Mouse (Mus musculus) hematopoietic stem cell, adult 5-6 weeks (primary cell): ENCODE measurements around the gene Kif18a. TPM values are rescaled to one million over a fixed set of nuclear protein-coding genes. Genes with fewer than 3 reads are reported as not detected.
A peak's percentile ranks its signal among the peaks of the same experiment; 100 is the strongest.

ENCODE experiments used
- ATAC-seq, 2 experiments: fragments of 125-278 bp in 1 of 2; replicated peaks in 1 of 2; 2 replicates each; pipeline ENCODE4 v1.8.0; 2016 to 2017; ENCODE audit warnings: inconsistent platforms in 2 of 2, mild to moderate bottlenecking in 2 of 2, moderate number of reproducible peaks in 2 of 2, low read depth in 1 of 2, moderate TSS enrichment in 1 of 2; ENCODE audit not compliant: low FRiP score in 2 of 2, poor library complexity in 2 of 2, severe bottlenecking in 2 of 2, insufficient read depth in 1 of 2, low TSS enrichment in 1 of 2
- total RNA-seq: library from RNA; stranded (forward); fragments of 172-1452, 232-1000 nt; gene quantifications from 2 replicates; pipeline ENCODE4 v1.2.3, GENCODE M21; 2017

Gene Kif18a
- total RNA-seq, 1 experiment from 2014 or later: 30.8 TPM

DNA sequence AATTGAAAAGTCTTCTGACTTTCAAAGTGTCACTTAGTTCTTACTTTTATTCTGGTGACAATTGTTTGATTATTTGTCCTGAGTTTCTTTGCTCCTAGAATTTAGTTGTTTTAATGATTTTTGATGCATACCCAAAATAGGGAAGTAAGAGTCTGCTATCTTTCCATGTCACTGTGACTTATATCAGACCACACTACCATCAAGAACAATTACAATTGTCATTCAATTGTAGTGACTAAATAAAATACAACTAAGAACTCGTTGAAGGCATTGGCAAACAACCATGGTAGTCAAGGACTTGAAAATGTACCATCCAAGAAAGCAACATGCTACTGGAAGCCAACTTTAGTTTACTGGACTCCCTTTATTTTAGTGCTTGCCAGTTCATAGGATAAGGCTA is 55.2 kb downstream of the Kif18a start:
- no peak for ATAC-seq

DNA sequence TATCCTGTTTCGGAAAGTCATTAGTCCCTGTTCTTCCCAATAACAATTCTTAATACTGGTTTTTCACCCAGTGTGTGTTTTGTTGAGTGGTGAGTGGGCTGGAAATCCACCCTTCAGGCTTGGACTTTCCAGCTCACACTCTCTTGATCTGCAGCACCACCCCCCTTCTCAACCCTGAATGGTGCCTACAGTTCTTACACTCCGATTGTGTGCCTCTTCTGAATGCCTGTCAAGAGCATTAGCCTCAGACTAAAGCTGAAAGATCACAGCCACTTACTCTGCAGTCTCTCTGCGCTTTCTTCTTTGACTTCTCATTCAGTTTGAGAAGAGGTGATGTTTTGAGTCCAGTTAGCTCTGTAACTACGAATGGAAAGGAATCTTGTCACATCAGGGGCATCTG is 64.8 kb downstream of the Kif18a start:
- no peak for ATAC-seq

DNA sequence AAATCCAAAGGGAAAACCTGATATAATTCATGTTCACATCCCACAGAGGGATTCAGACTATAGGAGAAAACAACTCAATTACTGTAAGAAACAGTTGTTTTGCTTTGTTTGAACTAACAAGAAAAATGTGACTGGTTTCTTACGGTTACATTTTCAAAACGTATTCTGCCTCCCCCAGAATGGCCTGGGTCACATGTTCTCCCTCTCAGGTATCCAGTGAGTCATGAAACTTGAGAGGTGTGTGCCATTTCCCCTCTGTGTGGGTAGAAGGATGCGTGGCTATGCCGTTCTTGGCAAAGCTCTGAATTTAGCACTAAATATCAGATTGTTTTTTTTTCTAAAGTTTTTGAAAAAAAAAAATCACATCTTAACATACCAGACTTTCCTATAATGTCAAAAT is 68.2 kb downstream of the Kif18a start:
- no peak for ATAC-seq

DNA sequence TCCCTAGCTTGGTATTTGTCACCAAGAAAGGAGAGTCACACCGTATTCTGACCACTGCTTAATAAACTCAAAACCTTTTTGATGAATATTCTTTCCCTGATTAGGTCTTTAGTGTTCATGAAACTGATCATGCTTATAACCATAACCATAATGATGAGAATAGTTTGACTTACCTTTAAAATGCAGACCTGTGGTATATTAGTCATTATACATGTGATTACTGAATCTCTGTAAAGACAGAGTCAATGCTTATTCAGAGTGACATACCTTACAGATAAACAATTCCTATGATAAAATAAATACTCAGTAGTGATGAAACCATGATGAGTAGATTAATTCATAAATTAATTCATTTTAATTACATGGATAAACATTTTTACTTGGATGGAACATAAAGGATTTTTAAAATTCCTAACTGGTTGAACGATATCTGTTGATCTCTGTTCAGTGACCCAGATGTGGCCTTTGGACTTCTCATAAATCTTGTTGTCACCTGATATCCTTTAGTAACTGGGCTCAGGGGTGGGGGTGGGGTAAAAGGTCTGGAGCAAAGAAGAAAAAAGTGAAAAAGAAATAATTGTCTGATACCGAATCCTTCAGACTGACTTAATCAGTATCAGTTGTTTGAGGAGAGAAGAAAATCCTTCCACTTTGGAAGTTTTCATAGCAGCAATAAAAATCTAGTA is 78.1 kb downstream of the Kif18a start:
- no peak for ATAC-seq

DNA sequence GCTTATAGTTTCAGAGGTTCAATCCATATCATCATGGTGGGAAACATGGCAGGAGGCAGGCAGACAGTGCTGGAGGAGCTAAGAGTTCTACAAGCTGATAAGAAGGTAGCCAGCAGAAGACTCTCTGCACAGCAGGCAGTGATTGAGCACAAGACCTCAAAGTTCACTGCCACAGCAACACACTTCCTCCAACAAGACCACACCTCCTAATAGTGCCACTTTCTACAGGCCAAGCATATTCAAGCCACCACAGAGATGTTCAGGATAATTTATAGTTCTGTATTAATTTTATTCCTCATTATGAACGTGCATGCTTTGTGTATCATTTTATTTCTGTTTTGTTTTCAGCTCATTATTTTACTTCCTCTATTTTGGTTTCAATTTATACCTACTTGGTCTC is 85.4 kb downstream of the Kif18a start:
- ATAC-seq: no peak

DNA sequence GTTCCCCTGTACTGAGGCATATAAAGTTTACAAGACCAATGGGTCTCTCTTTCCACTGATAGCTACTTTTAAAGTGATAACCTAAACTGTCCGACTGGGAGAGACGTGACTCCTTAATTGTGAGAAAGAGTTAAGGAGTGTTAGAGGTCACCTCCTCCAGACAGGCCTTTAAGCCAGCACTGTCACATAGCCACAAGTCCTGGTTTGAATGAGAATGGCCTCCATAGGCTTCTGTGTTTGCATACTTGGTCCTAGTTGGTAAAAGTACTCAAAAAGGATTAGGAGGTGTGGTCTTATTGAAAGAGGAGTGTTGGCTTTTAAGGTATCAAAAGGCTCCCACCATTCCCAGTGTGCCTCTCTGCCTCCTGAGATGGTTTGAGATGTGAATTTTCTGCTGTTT is 94.3 kb downstream of the Kif18a start:
- no peak for ATAC-seq

DNA sequence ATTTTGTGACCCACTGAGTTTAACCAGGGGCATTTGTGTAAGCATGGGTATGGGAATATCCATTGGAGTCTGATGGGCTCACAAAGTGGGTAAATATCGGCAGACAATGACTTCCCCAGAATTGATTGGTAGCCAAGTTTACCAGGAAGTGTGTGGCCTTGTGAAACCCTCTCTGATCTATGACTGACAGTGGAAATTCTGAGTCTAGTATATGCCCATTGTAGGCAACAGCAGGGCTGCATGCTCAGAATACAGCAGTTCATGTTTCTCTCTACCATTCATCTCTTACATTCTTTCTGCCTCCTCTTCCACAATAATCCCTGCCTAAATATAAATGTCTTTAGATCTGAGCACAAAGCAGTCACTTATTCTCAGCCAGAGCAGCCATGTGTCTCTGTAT is 103.5 kb downstream of the Kif18a start:
- no peak for ATAC-seq

DNA sequence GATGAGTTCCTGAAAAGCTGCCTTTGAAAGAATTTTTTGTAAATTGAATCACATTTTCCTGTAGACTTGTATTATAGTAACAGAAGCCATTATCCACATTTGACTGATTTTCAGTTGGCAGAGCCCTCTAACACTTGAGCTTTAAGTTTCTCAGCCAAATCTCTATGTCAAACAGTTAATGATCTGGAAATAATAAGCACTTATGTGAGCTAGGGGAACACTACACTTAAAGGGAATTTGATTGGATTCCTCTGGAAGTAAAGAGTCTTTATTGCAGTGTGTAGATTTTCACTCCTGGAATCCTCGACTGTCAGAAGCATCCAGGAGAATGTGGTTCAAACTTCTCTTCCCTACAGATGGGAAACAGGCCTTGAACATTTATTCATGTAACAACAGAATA is 105.7 kb downstream of the Kif18a start:
- no peak for ATAC-seq

DNA sequence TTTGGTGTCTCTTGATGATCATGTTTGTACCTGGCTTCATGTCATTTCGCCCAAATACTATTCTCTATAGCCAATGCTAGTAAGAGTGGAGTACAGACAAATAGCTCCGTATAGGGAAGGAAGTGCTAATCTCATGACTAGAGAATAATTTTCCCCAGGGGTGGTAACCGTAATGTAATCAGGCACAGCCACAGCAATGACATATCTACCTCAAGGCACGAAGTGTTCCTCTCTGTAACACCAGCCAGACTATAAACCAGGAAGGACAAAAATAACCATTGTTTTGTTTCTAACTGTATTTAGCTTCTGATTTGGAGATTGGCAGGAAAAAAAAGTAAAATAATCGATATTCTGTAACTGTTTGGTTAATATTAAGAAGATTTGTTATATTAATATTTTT is 108.2 kb downstream of the Kif18a start:
- peak; percentile 87 to 90 for ATAC-seq

DNA sequence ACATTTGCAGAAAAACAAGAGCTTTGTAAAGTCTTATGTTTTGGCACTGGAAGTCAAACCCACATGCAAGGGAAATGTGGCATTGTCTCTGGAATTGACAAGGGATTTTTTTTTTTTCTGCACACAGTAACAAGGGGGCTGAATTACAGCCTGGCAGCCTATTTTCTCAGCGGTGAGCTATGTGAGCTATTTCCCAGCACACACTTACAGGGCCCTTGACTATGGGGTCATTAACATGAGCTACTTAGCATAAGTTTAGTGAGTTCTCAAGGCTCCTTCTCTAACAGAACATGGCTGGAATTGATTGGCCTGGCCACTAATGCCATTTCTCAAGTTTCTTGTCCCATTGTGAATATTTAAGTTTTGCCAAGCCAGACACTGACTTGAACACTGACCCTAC is 109.4 kb downstream of the Kif18a start:
- ATAC-seq: no peak

Other genes starting within 250 kb of the Kif18a start
- gene Mettl15, start within 50 bp of the Kif18a start, total RNA-seq: 7.9 and 13.8 TPM in 2 replicates